Mouse (Mus musculus): Measurements from ENCODE around the gene Rtkn2. TPM values are rescaled to one million over a fixed set of nuclear protein-coding genes. Genes with fewer than 3 reads are reported as not detected.

Gene Rtkn2
- polyA plus RNA-seq, 1 experiment from 2014 or later = 14.0 TPM

DNA sequence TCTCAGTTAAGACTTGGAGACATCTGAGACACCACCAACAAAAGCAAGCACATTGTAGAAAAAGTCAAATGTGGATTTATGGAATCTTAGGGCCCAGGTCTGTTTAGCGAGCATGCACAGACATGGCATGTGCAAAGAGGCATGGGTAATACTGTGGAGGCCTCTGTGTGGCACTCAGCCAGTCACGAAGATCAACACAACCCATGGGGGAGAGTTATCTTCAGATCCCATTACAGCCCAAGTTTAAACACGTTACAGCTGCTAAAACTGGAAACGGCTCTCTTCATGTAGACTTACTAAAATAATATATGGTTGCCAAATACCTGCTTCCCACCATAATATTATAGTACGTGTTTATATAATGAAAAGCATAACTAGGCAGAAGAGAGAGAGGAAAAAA lies 124.6 kb downstream of the Rtkn2 start:
- Histone ChIP-seq H3K27ac (peak overlapping the region; percentile 40; the same call in 1 of the 2 replicates), H3K4me3 (no peak overlapping the region), H3K27me3 (no peaks in the 10 kb centered on the region), H3K4me1 (peaks cover 34% of the 10 kb centered on the region), H3K4me2 (replicated peaks) (no peak overlapping the region), H3K9ac (no peak overlapping the region), H3K36me3 (peaks cover 13% of the 10 kb centered on the region; the same call in 1 of the 2 replicates), H3K9me3 (replicated peaks) (no peaks in the 10 kb centered on the region)
- WGBS = 67% methylated on average over 5 of the region's 5 CpGs
- ATAC-seq (ENCODE audit: low FRiP score) = no peak

DNA sequence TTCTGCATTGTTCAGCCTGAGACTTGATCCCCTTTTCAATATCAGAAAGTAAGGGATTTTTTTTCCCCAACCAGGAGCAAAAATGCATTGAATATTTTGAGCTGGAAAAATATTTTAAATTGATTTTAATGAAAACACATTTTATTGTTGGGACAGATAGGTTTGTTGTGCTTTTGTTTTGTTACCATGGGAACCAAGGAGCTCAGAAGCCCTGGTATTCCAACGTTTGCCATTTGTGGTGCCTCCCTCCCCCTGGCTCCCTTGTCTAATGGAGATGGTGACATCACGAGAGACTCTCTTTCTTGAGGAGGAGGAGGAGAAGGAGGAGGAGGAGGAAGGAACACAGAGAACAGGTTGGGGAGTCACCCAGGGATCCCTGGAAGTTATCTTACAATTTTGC lies 125.1 kb downstream of the Rtkn2 start:
- Histone ChIP-seq H3K9me3 (replicated peaks) (no peaks in the 10 kb centered on the region), H3K9ac (no peak overlapping the region), H3K27me3 (no peaks in the 10 kb centered on the region), H3K4me3 (no peak overlapping the region), H3K36me3 (peaks cover 13% of the 10 kb centered on the region; the same call in 1 of the 2 replicates), H3K27ac (peak overlapping the region; percentile 72; the same call in 1 of the 2 replicates), H3K4me2 (replicated peaks) (no peak overlapping the region), H3K4me1 (peaks cover 34% of the 10 kb centered on the region)
- ATAC-seq (ENCODE audit: low FRiP score) = no peak
- WGBS = 28% methylated on average over 2 of the region's 2 CpGs

DNA sequence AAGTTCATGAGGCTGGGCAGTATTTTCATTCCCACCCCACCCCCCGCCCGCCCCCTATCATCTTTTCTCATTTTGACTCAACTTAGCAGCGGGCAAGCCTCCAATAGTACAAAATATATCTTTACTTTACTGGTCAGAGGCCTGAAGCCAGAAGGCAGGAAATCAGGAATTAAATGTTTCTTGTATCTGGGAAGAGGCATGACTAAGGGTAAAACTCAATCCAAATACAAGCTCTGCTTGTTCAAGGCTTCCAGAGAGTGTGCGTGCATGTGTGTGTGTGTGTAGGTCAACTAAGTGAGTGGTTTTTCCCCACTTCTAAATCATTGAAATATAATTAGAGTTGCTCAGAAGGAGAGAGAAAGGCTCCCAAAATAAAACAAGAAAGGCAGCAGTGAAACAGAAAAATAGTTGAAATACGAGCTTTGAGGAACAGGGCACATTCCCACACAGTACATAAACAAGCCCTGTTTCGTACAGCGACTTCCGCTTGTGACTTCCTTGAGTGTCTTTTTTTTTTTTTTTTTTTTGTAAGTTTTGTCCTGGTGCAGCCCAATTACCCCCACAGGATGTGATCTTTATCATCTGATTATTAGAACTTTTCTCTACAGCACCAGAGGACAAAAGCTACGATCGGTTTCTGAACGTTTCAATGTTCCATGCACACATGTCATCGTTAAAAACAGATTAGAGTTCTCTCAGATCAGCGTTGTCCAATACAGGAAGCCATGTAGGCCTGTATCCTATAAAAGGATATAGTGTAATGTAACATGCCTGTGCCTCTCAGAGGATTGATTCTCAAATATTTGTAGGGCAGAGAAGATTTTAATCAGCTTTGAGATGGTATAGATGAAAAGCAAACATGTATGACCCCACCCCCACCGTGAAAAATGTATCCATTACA lies 125.8 kb downstream of the Rtkn2 start:
- peaks cover 34% of the 10 kb centered on the region for H3K4me1 ChIP-seq
- no peak overlapping the region for H3K4me2 ChIP-seq (replicated peaks)
- no peak overlapping the region for H3K9ac ChIP-seq
- no peaks in the 10 kb centered on the region for H3K9me3 ChIP-seq (replicated peaks)
- ATAC-seq (ENCODE audit: low FRiP score) = no peak
- H3K4me3 ChIP-seq = no peak overlapping the region
- WGBS = 61% methylated on average over 14 of the region's 14 CpGs
- peaks cover 13% of the 10 kb centered on the region; the same call in 1 of the 2 replicates for H3K36me3 ChIP-seq
- peak overlapping the region; percentile 72 for H3K27ac ChIP-seq
- no peaks in the 10 kb centered on the region for H3K27me3 ChIP-seq

DNA sequence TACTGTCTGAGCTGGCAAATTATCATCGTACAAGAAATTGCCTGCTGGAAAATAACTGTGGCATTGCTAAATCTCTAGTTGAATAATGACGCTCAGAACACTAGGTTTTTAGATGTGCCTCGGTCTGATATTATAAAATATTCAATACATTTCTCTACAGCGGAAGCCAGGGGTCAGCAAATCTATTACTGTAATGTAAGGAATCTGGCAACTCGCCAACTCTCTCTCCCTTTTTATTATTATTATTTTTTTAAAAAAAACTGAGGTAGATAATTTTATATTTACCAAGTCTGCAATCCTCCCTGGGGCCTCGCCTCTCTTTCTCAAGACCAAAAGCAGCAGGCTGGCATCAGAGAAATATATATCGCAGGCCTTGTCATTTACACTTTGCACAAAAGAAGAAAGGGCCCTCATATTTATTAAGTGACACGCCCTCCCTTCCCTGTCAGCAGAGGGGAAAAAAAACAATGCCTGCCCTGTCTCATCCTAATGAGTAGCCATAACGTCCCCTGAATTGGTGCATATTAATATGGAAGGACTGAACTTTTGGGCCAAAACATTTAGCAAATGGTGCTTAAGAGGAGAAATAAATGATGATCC lies 127.1 kb downstream of the Rtkn2 start:
- H3K36me3 ChIP-seq = 0 out of 2 replicates have a peak, but pooled peaks cover 3% of the 10 kb centered on the region
- no peak overlapping the region for H3K4me2 ChIP-seq (replicated peaks)
- H3K9me3 ChIP-seq (replicated peaks) = no peaks in the 10 kb centered on the region
- no peak overlapping the region for H3K4me3 ChIP-seq
- H3K27me3 ChIP-seq = no peaks in the 10 kb centered on the region
- H3K4me1 ChIP-seq = peaks cover 34% of the 10 kb centered on the region
- peak; percentile 58; the same call in 1 of the 2 replicates for ATAC-seq (ENCODE audit: low FRiP score)
- WGBS = 44% methylated on average over 9 of the region's 9 CpGs
- H3K9ac ChIP-seq = no peak overlapping the region
- H3K27ac ChIP-seq = peak overlapping the region; percentile 72

DNA sequence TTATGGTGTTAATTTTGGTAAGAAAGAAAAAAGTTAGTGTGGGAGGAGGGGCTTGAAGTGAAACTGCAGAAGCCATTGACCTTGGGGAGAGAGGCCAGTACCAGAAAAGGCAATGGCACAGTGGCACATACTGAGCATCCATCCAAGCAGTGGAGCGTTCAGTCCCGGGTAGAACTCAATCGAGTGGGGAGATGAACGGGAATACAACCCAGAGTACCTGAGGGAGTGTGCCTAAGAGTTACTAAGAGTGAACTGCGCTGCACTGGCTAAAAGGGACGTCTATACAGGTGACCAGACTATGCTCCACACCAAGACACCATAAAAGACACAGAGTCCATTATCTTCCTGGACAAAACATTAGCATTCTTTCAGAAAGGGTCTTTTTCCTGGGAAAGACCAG lies 128.3 kb downstream of the Rtkn2 start:
- peak overlapping the region; percentile 72; the same call in 1 of the 2 replicates for H3K27ac ChIP-seq
- no peak overlapping the region for H3K4me3 ChIP-seq
- H3K36me3 ChIP-seq = no peaks in the 10 kb centered on the region
- H3K27me3 ChIP-seq = no peaks in the 10 kb centered on the region
- no peak for ATAC-seq (ENCODE audit: low FRiP score)
- WGBS = 85% methylated on average over 6 of the region's 6 CpGs
- no peak overlapping the region for H3K4me2 ChIP-seq (replicated peaks)
- no peaks in the 10 kb centered on the region for H3K9me3 ChIP-seq (replicated peaks)
- H3K9ac ChIP-seq = no peak overlapping the region
- peaks cover 34% of the 10 kb centered on the region for H3K4me1 ChIP-seq

Other genes with a start within 250 kb of the Rtkn2 start
- gene Zfp365, start 66.9 kb upstream of the Rtkn2 start, polyA plus RNA-seq (2016; fragmentation: Nextera tagmentation; extraction: Ambion mirVana) = 3.0 and 3.5 TPM in 2 replicates